Mouse (Mus musculus) liver, adult 2 months (tissue): ENCODE data around the gene Hdac4.

Source experiments
- CTCF ChIP-seq: fragments of 200-500 bp; IDR thresholded peaks from 2 replicates; pipeline ENCODE4 v1.5.1; 2011; ENCODE audit warnings: low read depth, low read length, control low read depth
- POLR2A ChIP-seq: fragments of 200-500 bp; IDR thresholded peaks from 2 replicates; pipeline ENCODE4 v1.6.1; 2011; ENCODE audit warnings: low read length, control low read depth; ENCODE audit not compliant: insufficient read depth; ENCODE audit errors: extremely low read depth

DNA sequence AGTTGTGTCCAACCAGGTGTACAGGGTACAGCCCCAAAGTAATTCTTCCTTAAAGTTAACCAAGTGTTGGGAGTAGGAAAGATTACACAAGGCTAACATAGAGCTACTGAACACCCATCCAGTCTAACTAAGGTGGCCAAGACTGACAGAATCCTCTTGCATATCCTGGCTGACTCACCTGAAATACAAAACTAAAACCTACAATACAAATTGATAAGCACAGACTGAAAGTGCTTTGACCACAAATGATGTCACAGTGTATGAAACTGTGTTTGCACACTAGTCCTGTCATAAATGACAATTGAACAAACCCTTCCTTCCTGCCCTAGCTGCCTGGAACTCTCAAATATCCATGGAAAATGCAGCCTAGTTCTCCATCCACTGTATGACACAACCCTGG lies 144.5 kb downstream of the Hdac4 start:
- TF ChIP-seq POLR2A (no peak), CTCF (no peak)
